Mouse (Mus musculus) liver, embryonic 13.5 days (tissue): ENCODE measurements at regions not wholly inside any gene's neighbourhood (a gene's known extent, or its start where the extent isn't known, plus 50 kb on each side); places are given as distances from the start of the nearest gene placed in this dataset.
"Not testable (repeated sequence)": the region's sequence is repeated elsewhere in the genome, so short reads cannot be mapped to it uniquely, and the experiment has no call there.

ENCODE experiments used
- ATAC-seq: fragments of 200-750 bp; cut with Nextera tagmentation; 2 replicates; pipeline ENCODE4 v1.8.0; 2017; ENCODE audit warnings: low read depth, mild to moderate bottlenecking, moderate number of reproducible peaks, moderate library complexity
- DNase-seq: peaks from one replicate; pipeline ENCODE4 v3.0.0; 2022
- H3K27ac ChIP-seq: fragments of 300-500 bp; sonication (generic); 2 replicates; pipeline ENCODE4 v1.5.1; 2015; ENCODE audit warnings: moderate library complexity, mild to moderate bottlenecking, inconsistent platforms
- H3K27me3 ChIP-seq: fragments of 300-500 bp; sonication (generic); 2 replicates; pipeline ENCODE4 v1.6.1; 2015; ENCODE audit warnings: mild to moderate bottlenecking, inconsistent platforms
- H3K36me3 ChIP-seq: fragments of 300-500 bp; sonication (generic); 2 replicates; pipeline ENCODE4 v1.6.1; 2015; ENCODE audit warnings: mild to moderate bottlenecking, inconsistent platforms
- H3K4me1 ChIP-seq: fragments of 300-500 bp; sonication (generic); replicated peaks from 2 replicates; pipeline ENCODE4 v1.6.1; 2015; ENCODE audit warnings: inconsistent platforms
- H3K4me2 ChIP-seq: fragments of 300-500 bp; sonication (generic); 2 replicates; pipeline ENCODE4 v1.6.1; 2015; ENCODE audit warnings: inconsistent platforms, mild to moderate bottlenecking, moderate library complexity
- H3K4me3 ChIP-seq: fragments of 300-500 bp; sonication (generic); replicated peaks from 2 replicates; pipeline ENCODE4 v1.5.1; 2015; ENCODE audit warnings: mild to moderate bottlenecking, inconsistent platforms
- H3K9ac ChIP-seq: fragments of 300-500 bp; sonication (generic); 2 replicates; pipeline ENCODE4 v1.6.1; 2015; ENCODE audit warnings: mild to moderate bottlenecking, inconsistent platforms
- H3K9me3 ChIP-seq: fragments of 300-500 bp; sonication (generic); replicated peaks from 2 replicates; pipeline ENCODE4 v1.6.1; 2016; ENCODE audit warnings: inconsistent platforms
- WGBS: fragments of 180-500 bp; shearing (Covaris S2); methylation state at CpG from one replicate; pipeline ENCODE4 v1.1.7; 2015; ENCODE audit not compliant: insufficient replicate concordance; 5-methylcytosine and 5-hydroxymethylcytosine counted together

DNA sequence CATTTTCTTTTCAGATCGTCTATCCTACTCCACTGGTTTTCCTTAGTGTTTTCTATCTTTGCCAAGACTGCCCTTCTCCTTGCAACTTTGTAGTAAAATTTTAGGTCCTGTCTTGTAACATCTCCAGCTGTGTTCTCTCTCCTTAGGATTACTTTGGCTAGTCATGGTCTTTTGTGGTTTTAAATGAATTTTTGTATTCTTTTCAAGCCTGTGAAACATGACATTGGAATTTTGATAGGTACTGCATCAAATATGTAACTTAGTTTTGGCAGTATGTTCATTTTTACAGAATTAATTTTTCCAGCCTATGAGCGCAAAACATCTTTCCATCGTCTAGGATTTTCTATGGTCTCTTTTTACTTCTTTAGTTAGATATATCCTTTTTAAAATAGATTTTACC lies 88.6 kb upstream of the Gm5148 start:
- Histone ChIP-seq H3K9ac (no peak overlapping the region), H3K4me2 (no peak overlapping the region), H3K27ac (no peak overlapping the region), H3K9me3 (no peaks in the 10 kb centered on the region), H3K27me3 (no peaks in the 10 kb centered on the region), H3K4me3 (no peak overlapping the region), H3K4me1 (no peaks in the 10 kb centered on the region), H3K36me3 (no peaks in the 10 kb centered on the region)
- WGBS, result 81% methylated on average over 3 of the region's 3 CpGs
- DNase-seq, result no peak
- no peak for ATAC-seq

DNA sequence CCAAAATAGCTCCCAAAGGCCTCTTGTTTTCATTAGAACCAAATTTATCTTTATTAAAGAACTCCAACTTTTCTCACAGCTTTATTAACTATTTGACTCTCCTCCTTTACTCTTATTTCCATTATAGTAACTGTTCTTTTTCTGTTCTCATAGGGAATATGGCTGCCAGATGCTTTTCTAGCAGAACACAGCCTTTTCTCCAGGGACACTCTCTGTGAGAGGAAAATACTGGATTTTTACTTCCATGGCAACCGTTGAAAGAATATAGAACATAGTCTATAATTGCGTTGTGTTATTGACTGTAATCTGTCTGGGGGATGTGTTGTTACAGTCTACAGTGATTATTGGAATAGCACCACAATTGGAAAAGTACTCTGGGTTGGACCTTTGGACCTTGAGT lies 87.1 kb upstream of the Gm5148 start:
- Histone ChIP-seq H3K9me3 (no peaks in the 10 kb centered on the region), H3K4me2 (no peak overlapping the region), H3K4me3 (no peak overlapping the region), H3K9ac (no peak overlapping the region), H3K27ac (no peak overlapping the region), H3K27me3 (no peaks in the 10 kb centered on the region), H3K36me3 (no peaks in the 10 kb centered on the region), H3K4me1 (no peaks in the 10 kb centered on the region)
- WGBS, result 68% methylated on average over 2 of the region's 2 CpGs
- DNase-seq (no peak), ATAC-seq (no peak)

DNA sequence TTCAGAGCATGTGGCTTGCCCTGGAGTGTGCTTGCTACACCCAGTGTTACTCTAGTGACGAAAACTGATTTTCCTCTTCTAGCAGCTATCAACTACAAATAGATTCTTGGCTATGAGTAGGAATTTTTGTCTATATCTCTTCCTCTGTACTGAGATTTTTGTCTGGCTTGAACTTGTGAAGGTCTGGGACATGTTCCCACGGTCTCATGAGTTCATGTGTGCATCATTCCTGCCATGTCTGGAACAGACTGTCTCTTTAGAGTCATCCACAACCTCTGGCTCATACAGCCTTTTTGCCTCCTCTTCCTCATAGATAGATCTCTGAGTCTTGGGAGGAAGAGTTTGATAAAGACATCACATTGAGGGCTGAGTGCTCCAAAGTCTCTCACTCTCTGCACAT lies 86.5 kb upstream of the Gm5148 start:
- H3K27ac ChIP-seq, result no peak overlapping the region
- WGBS, result 59% methylated on average over 2 of the region's 2 CpGs
- ATAC-seq (no peak), DNase-seq (no peak)
- H3K4me3 ChIP-seq, result no peak overlapping the region
- no peaks in the 10 kb centered on the region for H3K36me3 ChIP-seq
- H3K4me2 ChIP-seq, result no peak overlapping the region
- H3K4me1 ChIP-seq, result no peaks in the 10 kb centered on the region
- no peak overlapping the region for H3K9ac ChIP-seq
- H3K9me3 ChIP-seq, result no peaks in the 10 kb centered on the region
- H3K27me3 ChIP-seq, result no peaks in the 10 kb centered on the region

DNA sequence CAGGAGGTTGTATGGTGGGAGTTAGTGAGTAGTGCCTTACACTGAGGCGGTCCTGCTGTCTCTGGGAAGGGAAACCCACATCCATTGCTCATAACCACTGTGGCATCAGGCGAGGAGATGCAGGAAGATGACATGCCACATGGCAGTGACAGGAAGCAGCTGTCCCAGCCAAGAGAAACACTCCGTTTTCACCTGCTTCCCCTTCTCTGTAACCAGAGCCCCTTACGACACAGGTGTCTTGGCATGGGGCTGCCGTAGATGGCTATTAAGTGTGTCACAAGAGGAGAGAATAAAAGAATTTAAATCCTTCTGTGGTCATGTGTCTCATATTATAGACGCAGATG lies 81.5 kb upstream of the Gm5148 start:
- Histone ChIP-seq H3K4me2 (no peak overlapping the region), H3K4me3 (no peak overlapping the region), H3K9ac (no peak overlapping the region), H3K36me3 (no peaks in the 10 kb centered on the region), H3K27ac (no peak overlapping the region), H3K4me1 (no peaks in the 10 kb centered on the region), H3K27me3 (no peaks in the 10 kb centered on the region), H3K9me3 (no peaks in the 10 kb centered on the region)
- WGBS, result 26% methylated on average over 6 of the region's 6 CpGs
- DNase-seq (no peak), ATAC-seq (no peak)

DNA sequence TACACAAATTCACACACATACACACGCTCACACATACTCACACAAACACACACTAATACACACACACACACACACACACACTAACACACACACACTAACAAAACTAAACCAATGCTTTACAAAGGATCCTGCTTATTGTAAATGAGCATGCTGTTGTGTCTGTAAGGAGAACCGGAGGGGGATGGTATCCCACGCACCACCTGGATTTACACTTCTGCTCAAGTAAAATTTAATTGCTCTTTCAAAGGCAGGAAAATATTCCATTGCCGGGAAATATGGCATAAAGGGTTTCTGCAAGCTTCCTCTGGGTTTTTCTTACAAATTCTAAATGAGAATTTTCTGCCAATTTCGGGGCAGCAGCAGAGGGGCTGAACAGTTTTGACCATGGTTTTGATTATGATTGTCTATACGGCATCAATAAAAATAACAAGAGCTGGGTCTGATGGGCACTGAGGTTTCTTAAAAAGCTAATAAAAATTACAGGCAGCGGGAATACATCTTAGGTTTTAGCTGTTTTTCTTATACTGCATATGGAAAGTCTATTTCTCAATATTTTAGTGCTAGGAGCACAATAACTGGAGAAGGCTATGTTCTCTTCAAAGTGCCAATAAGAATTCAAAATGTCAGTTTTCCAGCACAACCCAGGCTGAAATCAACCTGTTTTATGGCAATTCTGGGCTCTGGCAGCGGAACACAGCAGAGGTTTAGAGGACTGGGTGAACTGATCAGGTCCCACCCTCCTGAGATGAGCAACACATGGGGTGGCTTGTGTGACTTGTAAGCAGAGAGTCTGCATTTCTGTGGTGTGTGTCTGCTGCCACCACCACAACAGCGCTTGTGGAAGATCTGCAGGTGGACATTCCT lies 80.9 kb upstream of the Gm5148 start:
- no peaks in the 10 kb centered on the region for H3K9me3 ChIP-seq
- no peaks in the 10 kb centered on the region for H3K27me3 ChIP-seq
- H3K9ac ChIP-seq, result no peak overlapping the region
- no peaks in the 10 kb centered on the region for H3K4me1 ChIP-seq
- no peak for ATAC-seq
- no peak overlapping the region for H3K27ac ChIP-seq
- 61% methylated on average over 9 of the region's 9 CpGs for WGBS
- H3K4me2 ChIP-seq, result no peak overlapping the region
- no peak overlapping the region for H3K4me3 ChIP-seq
- DNase-seq, result no peak
- H3K36me3 ChIP-seq, result no peaks in the 10 kb centered on the region

DNA sequence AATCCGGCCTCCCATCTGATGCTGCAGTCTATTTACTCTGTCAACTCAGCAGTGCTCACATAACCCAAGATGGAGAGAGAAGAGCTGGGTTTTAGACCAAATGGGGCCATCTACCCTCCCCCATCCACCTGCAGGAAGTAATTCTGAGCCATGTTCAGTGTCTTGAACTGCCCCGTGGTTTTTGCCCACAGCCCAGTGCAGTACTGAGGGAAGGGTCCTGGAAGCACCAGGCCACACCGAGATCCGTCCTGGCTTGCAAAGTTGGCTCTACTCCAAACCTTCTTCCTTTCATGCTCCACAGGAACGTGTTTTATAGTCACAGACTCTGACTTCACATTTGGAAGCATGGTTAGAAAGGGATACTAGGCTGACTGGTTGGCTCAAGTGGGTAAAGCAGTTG lies 80.0 kb upstream of the Gm5148 start:
- Histone ChIP-seq H3K27me3 (no peaks in the 10 kb centered on the region), H3K4me1 (no peaks in the 10 kb centered on the region), H3K27ac (no peak overlapping the region), H3K9me3 (no peaks in the 10 kb centered on the region), H3K36me3 (no peaks in the 10 kb centered on the region), H3K4me2 (no peak overlapping the region), H3K9ac (no peak overlapping the region), H3K4me3 (no peak overlapping the region)
- no peak for ATAC-seq
- no peak for DNase-seq
- 31% methylated on average over 5 of the region's 5 CpGs for WGBS

DNA sequence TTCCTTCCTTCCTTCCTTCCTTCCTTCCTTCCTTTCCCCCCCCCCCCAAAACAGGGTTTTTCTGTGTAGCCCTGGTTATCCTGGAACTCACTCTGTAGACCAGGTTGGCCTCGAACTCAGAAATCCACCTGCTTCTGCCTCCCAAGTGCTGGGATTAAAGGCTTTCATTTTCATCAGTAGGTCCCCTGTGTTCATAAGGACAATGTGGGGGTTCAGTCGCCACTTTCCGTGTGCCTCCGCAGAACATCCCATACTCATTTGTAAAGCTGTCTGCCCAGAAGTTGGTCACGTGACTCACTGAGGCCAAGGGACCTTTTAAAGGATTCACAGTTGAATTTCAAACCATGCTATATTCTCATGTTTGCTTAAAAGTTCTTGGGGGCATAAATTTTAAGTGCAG lies 79.5 kb upstream of the Gm5148 start:
- ATAC-seq, result not testable (repeated sequence)

DNA sequence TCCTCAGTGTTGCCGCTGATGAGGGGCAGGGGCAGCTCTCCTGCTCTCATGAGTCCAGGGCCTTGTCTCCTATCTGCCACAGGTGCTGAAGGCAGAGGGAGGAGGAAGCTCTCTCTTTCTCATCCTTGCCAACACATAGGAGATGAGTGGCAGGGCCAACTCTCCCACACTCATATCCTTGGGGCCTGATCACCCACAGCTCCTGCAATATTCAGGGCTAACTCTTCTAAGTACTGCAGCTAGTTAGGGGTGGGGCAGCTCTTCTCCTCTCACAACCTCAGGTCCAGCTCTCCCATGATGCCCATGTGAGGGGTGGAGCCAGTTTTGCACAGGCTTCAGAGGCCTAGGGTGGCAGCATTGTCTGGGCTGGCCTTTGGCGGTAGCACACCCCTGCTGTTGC lies 77.3 kb upstream of the Gm5148 start:
- no peaks in the 10 kb centered on the region for H3K9me3 ChIP-seq
- 65% methylated on average over 2 of the region's 2 CpGs for WGBS
- H3K4me3 ChIP-seq, result no peak overlapping the region
- H3K4me1 ChIP-seq, result no peaks in the 10 kb centered on the region
- DNase-seq (no peak), ATAC-seq (no peak)
- no peak overlapping the region for H3K4me2 ChIP-seq
- H3K27me3 ChIP-seq, result no peaks in the 10 kb centered on the region
- no peaks in the 10 kb centered on the region for H3K36me3 ChIP-seq
- H3K27ac ChIP-seq, result no peak overlapping the region
- H3K9ac ChIP-seq, result no peak overlapping the region

More for the DNA sequence above, 79.5 kb upstream of the Gm5148 start:
- not testable (repeated sequence) for H3K27ac ChIP-seq, DNase-seq, H3K4me1 ChIP-seq, H3K27me3 ChIP-seq, H3K4me3 ChIP-seq, H3K4me2 ChIP-seq, H3K36me3 ChIP-seq, H3K9ac ChIP-seq, H3K9me3 ChIP-seq
- WGBS, result 74% methylated on average over 5 of the region's 5 CpGs

DNA sequence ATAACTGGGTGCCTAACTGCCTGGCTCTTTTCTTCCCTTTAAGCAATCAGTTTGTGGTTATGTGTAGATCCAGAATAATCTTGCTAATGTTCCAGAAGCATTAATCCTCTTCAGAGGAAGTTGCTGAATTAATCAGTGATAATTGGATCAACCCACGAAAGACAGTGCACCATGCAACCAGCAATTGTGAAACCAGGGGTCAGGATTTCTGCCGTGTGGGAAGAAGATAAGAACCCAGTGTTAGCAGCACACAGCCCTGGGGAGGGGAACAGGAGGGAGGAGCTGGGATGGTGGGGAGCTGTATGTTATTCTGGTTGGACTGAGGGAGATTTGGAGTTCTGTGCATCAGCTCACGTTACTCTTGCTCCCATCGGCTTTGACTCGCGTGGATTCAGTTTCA lies 75.5 kb upstream of the Gm5148 start:
- Histone ChIP-seq H3K4me2 (no peak overlapping the region), H3K36me3 (no peaks in the 10 kb centered on the region), H3K27ac (no peak overlapping the region), H3K9ac (no peak overlapping the region), H3K4me1 (no peaks in the 10 kb centered on the region), H3K9me3 (no peaks in the 10 kb centered on the region), H3K4me3 (no peak overlapping the region), H3K27me3 (no peaks in the 10 kb centered on the region)
- whole genome bisulfite sequencing, result 47% methylated on average over 6 of the region's 6 CpGs
- DNase-seq (no peak), ATAC-seq (no peak)

DNA sequence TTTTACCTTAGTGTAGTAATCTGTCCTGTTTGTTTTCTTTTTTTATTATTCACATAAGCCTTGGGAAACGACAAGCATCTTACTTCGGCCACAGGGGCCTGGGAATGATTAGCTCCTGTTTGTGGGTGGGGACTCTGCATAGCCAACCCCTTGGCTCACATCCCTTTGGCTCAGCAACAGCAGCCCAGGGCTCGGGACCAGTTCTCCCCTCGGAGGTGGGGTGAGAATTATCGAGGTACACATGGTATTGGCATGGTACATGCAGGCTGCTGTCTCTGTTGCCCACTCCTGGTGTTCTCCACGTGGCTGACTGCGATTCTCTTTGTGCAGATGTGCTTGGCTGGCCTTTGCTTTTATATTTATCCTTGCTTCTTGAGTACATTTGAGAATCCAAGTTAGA lies 65.4 kb upstream of the Gm5148 start:
- Histone ChIP-seq H3K36me3 (no peaks in the 10 kb centered on the region), H3K9me3 (no peaks in the 10 kb centered on the region), H3K27me3 (no peaks in the 10 kb centered on the region), H3K4me2 (no peak overlapping the region), H3K4me3 (no peak overlapping the region), H3K4me1 (peaks cover 3% of the 10 kb centered on the region; the same call in 1 of the 2 replicates), H3K27ac (no peak overlapping the region), H3K9ac (no peak overlapping the region)
- DNase-seq, result no peak
- no peak for ATAC-seq
- WGBS, result 55% methylated on average over 7 of the region's 7 CpGs

DNA sequence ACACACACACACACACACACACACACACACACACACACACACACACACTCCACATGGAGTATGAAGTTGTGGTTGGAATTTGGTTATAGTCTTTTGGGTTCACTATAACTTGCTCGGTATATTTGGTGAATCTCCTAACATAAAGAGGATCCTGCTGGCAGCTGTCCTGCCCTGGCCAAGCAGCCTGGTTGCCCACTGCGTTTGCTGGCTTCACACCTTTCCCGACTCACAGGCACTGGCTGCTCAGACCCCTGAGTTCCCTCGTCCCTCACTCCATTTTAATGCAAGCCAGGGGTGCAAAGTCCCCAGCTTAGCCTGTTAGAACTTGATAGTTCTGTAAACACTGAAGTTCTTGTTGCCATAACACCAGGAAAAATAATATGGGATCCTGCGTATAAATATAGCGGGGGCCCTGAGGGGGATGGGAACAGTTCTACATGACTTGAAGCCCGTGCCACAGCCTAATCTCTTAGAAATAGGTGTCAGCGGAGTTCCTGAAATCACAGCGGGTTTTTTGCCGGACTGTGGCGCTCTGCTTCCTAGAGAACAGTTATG lies 64.9 kb upstream of the Gm5148 start:
- Histone ChIP-seq H3K4me2 (no peak overlapping the region), H3K27ac (no peak overlapping the region)
- no peak for DNase-seq

DNA sequence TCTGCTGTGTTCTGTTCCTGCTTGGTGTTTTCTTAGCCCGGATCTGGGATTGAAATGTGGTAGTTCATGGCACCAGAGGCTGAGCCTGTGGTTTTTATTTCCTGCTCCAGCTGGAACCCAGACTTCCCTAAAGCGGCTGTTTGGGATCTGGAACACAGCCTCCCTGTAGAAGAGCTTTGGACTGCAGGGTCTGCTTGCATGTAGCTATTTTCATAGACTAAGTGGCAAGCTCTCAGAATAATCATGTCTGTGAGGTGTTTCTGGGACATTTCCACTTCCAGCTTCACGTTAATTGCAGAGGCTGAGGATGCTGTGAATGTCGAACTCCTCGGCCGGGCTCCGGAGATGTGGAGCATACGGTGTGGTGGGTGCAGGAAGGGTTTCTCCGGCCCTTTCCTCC lies 64.1 kb upstream of the Gm5148 start:
- H3K4me2 ChIP-seq, result no peak overlapping the region
- H3K4me1 ChIP-seq, result peaks cover 3% of the 10 kb centered on the region; the same call in 1 of the 2 replicates
- no peak overlapping the region for H3K27ac ChIP-seq
- no peak overlapping the region for H3K9ac ChIP-seq
- no peaks in the 10 kb centered on the region for H3K9me3 ChIP-seq
- no peaks in the 10 kb centered on the region for H3K36me3 ChIP-seq
- no peak overlapping the region for H3K4me3 ChIP-seq
- H3K27me3 ChIP-seq, result no peaks in the 10 kb centered on the region
- WGBS, result 49% methylated on average over 9 of the region's 9 CpGs
- ATAC-seq, result no peak
- DNase-seq, result no peak

More for the DNA sequence above, 64.9 kb upstream of the Gm5148 start:
- Histone ChIP-seq H3K9me3 (no peaks in the 10 kb centered on the region), H3K27me3 (no peaks in the 10 kb centered on the region), H3K36me3 (no peaks in the 10 kb centered on the region), H3K4me3 (no peak overlapping the region), H3K4me1 (peaks cover 3% of the 10 kb centered on the region; the same call in 1 of the 2 replicates), H3K9ac (no peak overlapping the region)
- ATAC-seq, result no peak
- WGBS, result 61% methylated on average over 11 of the region's 11 CpGs
